18 mouse cellular contexts compared by ENCODE assay signal in the genomic region with DNA sequence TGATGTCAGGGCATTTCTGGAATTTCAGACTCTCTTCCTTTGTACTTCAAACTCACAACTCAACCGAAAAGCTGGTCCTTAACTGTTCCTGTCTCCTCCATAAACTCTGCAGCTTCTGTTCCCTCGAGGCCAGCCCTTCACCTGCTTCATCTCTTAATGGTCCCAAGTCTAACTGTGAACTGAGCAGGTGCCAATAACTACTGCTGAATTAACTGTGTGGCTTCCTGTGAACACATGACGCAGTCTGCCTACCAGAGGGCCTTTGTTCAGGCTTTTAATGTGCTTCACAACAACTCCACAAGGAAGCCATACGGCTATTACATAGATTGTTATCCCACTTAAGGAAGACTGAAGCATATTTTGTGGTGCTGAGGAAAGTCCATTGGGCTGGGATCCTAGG.
"Had no signal": no experiment of that assay in that cellular context is flagged by ENCODE, and none has a peak within 500 bp of the region (broad histone marks: within the 10 kb centered on the region; RNA-seq: fewer than 3 reads in every experiment).

No protein-coding gene starts in this region.

- ATAC-seq: hindbrain, embryonic 16.5 days; intestine, embryonic 16.5 days; liver, embryonic 12.5 days had no signal

- H3K4me1 ChIP-seq: stomach, embryonic 15.5 days had no signal

- H3K4me2 ChIP-seq: limb, embryonic 12.5 days; limb, embryonic 15.5 days; liver, embryonic 12.5 days; liver, embryonic 15.5 days; midbrain, embryonic 11.5 days; stomach, embryonic 15.5 days had no signal

- DNase-seq: kidney, postnatal 25 days; left cerebral cortex, postnatal 4 days; lung, adult 2 months; lung, postnatal 14 days; lung, postnatal 4 days; midbrain, embryonic 14.5 days; right cerebral cortex, adult 18-20 months; right cerebral cortex, postnatal 14 days; right cerebral cortex, postnatal 4 days; spleen, adult 18-20 months had no signal

- H3K9ac ChIP-seq: limb, embryonic 12.5 days; limb, embryonic 15.5 days; liver, embryonic 12.5 days; liver, embryonic 15.5 days; stomach, embryonic 15.5 days had no signal

- H3K36me3 ChIP-seq: limb, embryonic 15.5 days; liver, embryonic 12.5 days; liver, embryonic 15.5 days; stomach, embryonic 15.5 days had no signal

- H3K27ac ChIP-seq: limb, embryonic 12.5 days; limb, embryonic 15.5 days; liver, embryonic 12.5 days; liver, embryonic 15.5 days; stomach, embryonic 15.5 days had no signal

- H3K4me3 ChIP-seq: limb, embryonic 12.5 days; limb, embryonic 15.5 days; liver, embryonic 12.5 days; liver, embryonic 15.5 days; stomach, embryonic 15.5 days had no signal

- H3K27me3 ChIP-seq: limb, embryonic 12.5 days; limb, embryonic 15.5 days; liver, embryonic 12.5 days; liver, embryonic 15.5 days; stomach, embryonic 15.5 days had no signal

- H3K9me3 ChIP-seq: limb, embryonic 12.5 days; limb, embryonic 15.5 days; liver, embryonic 12.5 days; liver, embryonic 15.5 days; stomach, embryonic 15.5 days had no signal
